Mouse (Mus musculus) neutrophil, adult 5-6 weeks (primary cell): ENCODE measurements around the gene Serinc5. TPM values are rescaled to one million over a fixed set of nuclear protein-coding genes. Genes with fewer than 3 reads are reported as not detected.

Experiments used
- ATAC-seq: fragments of 151-379, 151-347 bp; 2 replicates; pipeline ENCODE4 v1.8.0; 2017; ENCODE audit warnings: mild to moderate bottlenecking, moderate TSS enrichment; ENCODE audit not compliant: insufficient number of reproducible peaks, poor library complexity, low FRiP score, severe bottlenecking; ENCODE audit errors: extremely low read depth
- total RNA-seq: library from RNA; stranded (forward); fragments of 200-1000 nt; gene quantifications from 2 replicates; pipeline ENCODE4 v1.2.3, GENCODE M21; 2017

The Serinc5 gene
- total RNA-seq, 1 experiment from 2014 or later = 54.0 TPM

- no peak for ATAC-seq
These were observed 83.1 kb downstream of the Serinc5 start for GRCm38 (mm10) chr13:92693866-92694550.

- no peak for ATAC-seq
These were observed 85.6 kb downstream of the Serinc5 start for GRCm38 (mm10) chr13:92696491-92696939.

GRCm38 (mm10) chr13:92697141-92697540 is 86.2 kb downstream of the Serinc5 start:
- ATAC-seq = no peak

GRCm38 (mm10) chr13:92698781-92699180 is 87.9 kb downstream of the Serinc5 start:
- ATAC-seq = no peak

GRCm38 (mm10) chr13:92699395-92699794 is 88.5 kb downstream of the Serinc5 start:
- no peak for ATAC-seq

GRCm38 (mm10) chr13:92702035-92702434 is 91.1 kb downstream of the Serinc5 start:
- ATAC-seq = no peak

GRCm38 (mm10) chr13:92703241-92704027 is 92.5 kb downstream of the Serinc5 start:
- no peak for ATAC-seq

GRCm38 (mm10) chr13:92704189-92704588 is 93.3 kb downstream of the Serinc5 start:
- ATAC-seq = no peak

- no peak for ATAC-seq
These were observed 94.2 kb downstream of the Serinc5 start for GRCm38 (mm10) chr13:92705016-92705535.

- no peak for ATAC-seq
These were observed 95.6 kb downstream of the Serinc5 start for GRCm38 (mm10) chr13:92706342-92707061.

GRCm38 (mm10) chr13:92707941-92708340 is 97.0 kb downstream of the Serinc5 start:
- no peak for ATAC-seq

- no peak for ATAC-seq
These were observed 97.6 kb downstream of the Serinc5 start for GRCm38 (mm10) chr13:92708466-92708865.

- no peak for ATAC-seq
These were observed 98.6 kb downstream of the Serinc5 start for GRCm38 (mm10) chr13:92709535-92709934.

- no peak for ATAC-seq
These were observed 99.5 kb downstream of the Serinc5 start for GRCm38 (mm10) chr13:92710361-92710760.

- ATAC-seq = no peak
These were observed 100.9 kb downstream of the Serinc5 start for GRCm38 (mm10) chr13:92711821-92712220.

- ATAC-seq = no peak
These were observed 101.7 kb downstream of the Serinc5 start for GRCm38 (mm10) chr13:92712619-92713018.

GRCm38 (mm10) chr13:92717851-92718665 is 107.2 kb downstream of the Serinc5 start:
- ATAC-seq = no peak

- ATAC-seq = no peak
These were observed 110.1 kb downstream of the Serinc5 start for GRCm38 (mm10) chr13:92721006-92721405.

GRCm38 (mm10) chr13:92722389-92722788 is 111.5 kb downstream of the Serinc5 start:
- no peak for ATAC-seq
